Mouse (Mus musculus) bone marrow macrophage, adult 2 months (primary cell): Measurements from ENCODE around the gene Selenbp1. TPM values are rescaled to one million over a fixed set of nuclear protein-coding genes. Genes with fewer than 3 reads are reported as not detected.

ENCODE experiments used
- H3K27ac ChIP-seq: 2 replicates; pipeline ENCODE4 v1.5.1; 2012; ENCODE audit warnings: low read depth, low read length; ENCODE audit not compliant: insufficient read depth
- H3K4me1 ChIP-seq: 2 replicates; pipeline ENCODE4 v1.6.1; 2012; ENCODE audit warnings: low read length; ENCODE audit not compliant: control insufficient read depth, insufficient read depth
- H3K4me3 ChIP-seq: 2 replicates; pipeline ENCODE4 v1.5.1; 2012; ENCODE audit warnings: mild to moderate bottlenecking, low read length, moderate library complexity; ENCODE audit not compliant: insufficient read depth
- CTCF ChIP-seq: IDR thresholded peaks from 2 replicates; pipeline ENCODE4 v1.5.1; 2012; ENCODE audit warnings: low read depth, mild to moderate bottlenecking, low read length, moderate library complexity
- POLR2A ChIP-seq: IDR thresholded peaks from 2 replicates; pipeline ENCODE4 v1.6.1; 2012; ENCODE audit warnings: mild to moderate bottlenecking, low read depth, low read length, borderline replicate concordance
- polyA plus RNA-seq: library from polyadenylated mRNA; stranded (reverse); fragments of >200 nt; gene quantifications from 2 replicates; pipeline ENCODE4 v1.2.4, GENCODE M21; 2012; ENCODE audit not compliant: missing spikeins, insufficient read depth, insufficient read length

The Selenbp1 gene
- polyA plus RNA-seq, 1 experiment = 35.0 TPM

DNA sequence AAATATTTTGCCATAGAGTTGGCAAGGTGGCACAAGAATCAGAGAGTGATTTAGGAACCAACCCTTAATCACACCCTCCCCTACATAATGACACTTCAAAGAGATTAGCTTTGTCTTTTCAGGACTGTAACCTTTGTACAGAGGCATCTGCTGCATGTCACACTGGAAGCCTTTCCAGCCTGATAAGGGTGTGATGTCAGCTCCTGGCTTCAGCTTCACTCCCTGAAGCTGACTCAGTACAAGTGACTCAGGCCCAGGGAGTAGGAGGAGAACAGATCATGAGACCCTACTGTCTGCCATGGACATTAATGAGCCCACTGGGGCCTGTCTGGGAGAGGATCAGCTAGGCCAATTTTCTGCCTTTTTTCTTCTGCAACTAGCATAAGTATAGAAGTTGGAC is 54.7 kb downstream of the Selenbp1 start:
- H3K4me1 ChIP-seq = peaks cover 36% of the 10 kb centered on the region
- no peak for TF ChIP-seq POLR2A
- TF ChIP-seq CTCF = no peak
- peak overlapping the region; percentile 45 for H3K27ac ChIP-seq
- H3K4me3 ChIP-seq = no peak overlapping the region

DNA sequence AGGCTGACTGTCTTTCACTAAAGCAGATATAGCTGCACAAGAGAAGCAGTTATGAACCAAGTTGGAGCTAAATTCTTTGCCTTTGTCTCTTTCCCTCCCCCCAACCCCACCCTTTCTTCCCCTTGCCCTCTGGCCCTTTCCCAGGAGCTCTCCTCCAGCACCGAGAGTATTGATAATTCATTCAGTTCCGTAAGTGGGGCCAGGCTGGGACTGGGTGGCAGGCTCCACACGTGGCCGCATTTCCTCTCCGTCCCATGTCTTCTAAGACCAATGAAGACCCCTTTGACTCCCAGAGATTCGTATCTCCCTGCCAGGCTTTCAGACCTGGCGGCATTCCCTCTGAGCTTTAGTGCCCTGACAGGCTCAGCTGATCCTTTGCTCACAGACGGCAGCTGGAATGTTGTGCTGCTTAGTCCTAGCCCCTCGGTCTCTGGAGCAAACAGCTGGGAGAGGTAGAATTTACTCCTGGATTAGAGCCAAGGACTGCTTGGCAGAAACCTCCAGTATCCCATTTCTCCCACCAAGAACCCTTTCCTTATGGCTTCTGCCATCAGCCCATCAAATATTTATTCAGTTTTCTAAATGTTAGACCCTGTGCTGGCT is 56.4 kb downstream of the Selenbp1 start:
- Histone ChIP-seq H3K4me3 (no peak overlapping the region), H3K4me1 (peaks cover 37% of the 10 kb centered on the region), H3K27ac (no peak overlapping the region)
- no peak for TF ChIP-seq CTCF
- TF ChIP-seq POLR2A = no peak

Other genes with a start within 250 kb of the Selenbp1 start
- gene Selenbp2, start 239.5 kb upstream of the Selenbp1 start, polyA plus RNA-seq = not detected in 2 replicates
- 0.19 TPM in 1 of 2 replicates, not detected in the other for gene Cgn, start 146.6 kb upstream of the Selenbp1 start, polyA plus RNA-seq
- 20.7 and 28.6 TPM in 2 replicates for gene Pogz, start 95.5 kb upstream of the Selenbp1 start, polyA plus RNA-seq
- gene Psmb4, start 46.1 kb upstream of the Selenbp1 start, polyA plus RNA-seq = 281 and 392 TPM in 2 replicates
- 18.7 and 23.1 TPM in 2 replicates for gene Rfx5, start 21.0 kb downstream of the Selenbp1 start, polyA plus RNA-seq
- gene Pi4kb, start 41.7 kb downstream of the Selenbp1 start, polyA plus RNA-seq = 23.7 and 28.6 TPM in 2 replicates
- 10.5 and 12.7 TPM in 2 replicates for gene Zfp687, start 82.4 kb downstream of the Selenbp1 start, polyA plus RNA-seq
- gene Psmd4, start 109.6 kb downstream of the Selenbp1 start, polyA plus RNA-seq = 136 and 148 TPM in 2 replicates
- gene Pip5k1a, start 173.9 kb downstream of the Selenbp1 start, polyA plus RNA-seq = 23.4 and 27.8 TPM in 2 replicates
- gene Vps72, start 178.0 kb downstream of the Selenbp1 start, polyA plus RNA-seq = 54.8 and 57.4 TPM in 2 replicates
- gene Tmod4, start 191.4 kb downstream of the Selenbp1 start, polyA plus RNA-seq = 0.60 TPM in 1 of 2 replicates, not detected in the other
- gene Scnm1, start 201.0 kb downstream of the Selenbp1 start, polyA plus RNA-seq = 88.6 and 112 TPM in 2 replicates
- 5.6 and 6.0 TPM in 2 replicates for gene Lysmd1, start 201.0 kb downstream of the Selenbp1 start, polyA plus RNA-seq
- gene Tnfaip8l2, start 209.3 kb downstream of the Selenbp1 start, polyA plus RNA-seq = 235 and 240 TPM in 2 replicates
- 1.2 and 1.5 TPM in 2 replicates for gene Sema6c, start 227.4 kb downstream of the Selenbp1 start, polyA plus RNA-seq